Mouse (Mus musculus): Measurements from ENCODE around the gene Sfrp5.

DNA sequence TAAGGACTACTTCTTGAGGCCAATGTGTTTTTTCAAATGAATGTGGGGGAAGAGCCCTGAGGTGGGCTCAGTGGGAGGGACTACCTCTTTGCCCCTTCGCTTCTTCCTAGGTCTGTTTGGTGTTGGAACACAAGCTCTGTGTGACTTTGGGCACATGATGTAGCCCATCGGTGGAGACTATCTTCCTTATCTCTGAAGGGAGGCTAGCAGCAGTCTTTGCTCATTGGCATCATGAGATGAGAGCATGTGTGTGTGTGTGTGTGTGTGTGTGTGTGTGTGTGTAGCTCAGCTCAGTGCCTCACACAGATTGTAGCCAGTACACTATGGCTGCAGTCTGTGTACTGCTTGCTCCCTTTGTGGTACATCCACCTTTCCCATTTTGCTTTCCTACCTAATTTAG lies 24.6 kb downstream of the Sfrp5 start:
- TF ChIP-seq CTCF (IDR thresholded peaks at IDR 0.05; ENCODE audit: low read depth) (no peak), EP300 (IDR thresholded peaks at IDR 0.05; ENCODE audit: low read depth) (no peak)

All from liver, postnatal 0 days (tissue).